Mouse (Mus musculus) lung, embryonic 14.5 days (tissue): Measurements from ENCODE around the gene Ppfia1. TPM values are rescaled to one million over a fixed set of nuclear protein-coding genes. Genes with fewer than 3 reads are reported as not detected.

Experiments
- ATAC-seq: fragments of 200-750 bp; cut with Nextera tagmentation; 2 replicates; pipeline ENCODE4 v1.8.0; 2017; ENCODE audit warnings: mild to moderate bottlenecking, moderate TSS enrichment, moderate library complexity; ENCODE audit not compliant: insufficient read depth
- DNase-seq: peaks from one replicate; pipeline ENCODE4 v3.0.0-alpha.2; 2015
- H3K27ac ChIP-seq: fragments of 300-500 bp; sonication (generic); 2 replicates; pipeline ENCODE4 v1.5.1; 2014; ENCODE audit warnings: low read depth, mild to moderate bottlenecking, moderate library complexity
- H3K27me3 ChIP-seq: fragments of 300-500 bp; sonication (generic); 2 replicates; pipeline ENCODE4 v1.6.1; 2014; ENCODE audit warnings: low read length, control low read depth; ENCODE audit not compliant: insufficient read depth
- H3K36me3 ChIP-seq: fragments of 300-500 bp; sonication (generic); 2 replicates; pipeline ENCODE4 v1.6.1; 2014; ENCODE audit warnings: control low read depth; ENCODE audit not compliant: insufficient read depth
- H3K4me1 ChIP-seq: fragments of 300-500 bp; sonication (generic); 2 replicates; pipeline ENCODE4 v1.6.1; 2014; ENCODE audit warnings: antibody characterized with exemption, control low read depth; ENCODE audit not compliant: insufficient read depth
- H3K4me2 ChIP-seq: fragments of 300-500 bp; sonication (generic); 2 replicates; pipeline ENCODE4 v1.6.1; 2014; ENCODE audit warnings: mild to moderate bottlenecking
- H3K4me3 ChIP-seq: fragments of 300-500 bp; sonication (generic); 2 replicates; pipeline ENCODE4 v1.5.1; 2014; ENCODE audit warnings: low read depth, low read length
- H3K9ac ChIP-seq: fragments of 300-500 bp; sonication (generic); 2 replicates; pipeline ENCODE4 v1.6.1; 2014
- H3K9me3 ChIP-seq: fragments of 300-500 bp; sonication (generic); 2 replicates; pipeline ENCODE4 v1.6.1; 2016; ENCODE audit warnings: low read depth, low read length, control low read depth
- CTCF ChIP-seq: IDR thresholded peaks from 2 replicates; pipeline ENCODE4 v1.5.1; 2016; ENCODE audit warnings: antibody characterized with exemption, low read depth
- WGBS: fragments of 180-500 bp; shearing (Covaris S2); extraction: QIAGEN DNeasy Blood & Tissue Kit; methylation state at CpG from one replicate; pipeline ENCODE4 v1.1.7; 2014; 5-methylcytosine and 5-hydroxymethylcytosine counted together
- polyA plus RNA-seq: library from polyadenylated mRNA; unstranded; fragments of >200 nt; fragmentation: Nextera tagmentation; extraction: Ambion mirVana; gene quantifications from 2 replicates; pipeline ENCODE4 v1.2.1, GENCODE M21; 2014

The Ppfia1 gene
- polyA plus RNA-seq, 1 experiment from 2014 or later = 47.6 TPM

GRCm38 (mm10) chr7:144489067-144489774, 64.3 kb downstream of the Ppfia1 start:
- WGBS = 81% methylated on average over 6 of the region's 6 CpGs
- no peak for TF ChIP-seq CTCF
- Histone ChIP-seq H3K27me3 (no peaks in the 10 kb centered on the region), H3K4me2 (no peak overlapping the region), H3K9ac (no peak overlapping the region), H3K4me1 (no peaks in the 10 kb centered on the region), H3K4me3 (no peak overlapping the region), H3K9me3 (no peaks in the 10 kb centered on the region), H3K36me3 (peaks cover 74% of the 10 kb centered on the region), H3K27ac (0 out of 2 replicates have a peak overlapping the region, but pooled peaks have one; percentile 16)
- peak; percentile 23 for DNase-seq
- peak; percentile 56; the same call in 1 of the 2 replicates for ATAC-seq

GRCm38 (mm10) chr7:144480314-144480713, 73.2 kb downstream of the Ppfia1 start:
- Histone ChIP-seq H3K27me3 (no peaks in the 10 kb centered on the region), H3K36me3 (peaks cover 82% of the 10 kb centered on the region)
- no peak for TF ChIP-seq CTCF

GRCm38 (mm10) chr7:144479569-144479968, 74.0 kb downstream of the Ppfia1 start:
- ATAC-seq (no peak), DNase-seq (no peak)
- Histone ChIP-seq H3K27ac (no peak overlapping the region), H3K4me3 (no peak overlapping the region), H3K9me3 (no peaks in the 10 kb centered on the region), H3K4me2 (no peak overlapping the region), H3K9ac (no peak overlapping the region), H3K27me3 (no peaks in the 10 kb centered on the region), H3K4me1 (no peaks in the 10 kb centered on the region), H3K36me3 (peaks cover 75% of the 10 kb centered on the region)
- no peak for TF ChIP-seq CTCF
- 88% methylated on average over 1 of the region's 1 CpGs for WGBS

More at GRCm38 (mm10) chr7:144480314-144480713, 73.2 kb downstream of the Ppfia1 start:
- Histone ChIP-seq H3K9ac (no peak overlapping the region), H3K9me3 (no peaks in the 10 kb centered on the region), H3K4me2 (no peak overlapping the region), H3K4me1 (no peaks in the 10 kb centered on the region), H3K27ac (no peak overlapping the region), H3K4me3 (no peak overlapping the region)
- ATAC-seq (no peak), DNase-seq (no peak)

- WGBS = 82% methylated on average over 3 of the region's 3 CpGs
- H3K36me3 ChIP-seq = peaks cover 38% of the 10 kb centered on the region
- no peaks in the 10 kb centered on the region for H3K4me1 ChIP-seq
- no peak overlapping the region for H3K27ac ChIP-seq
- H3K4me2 ChIP-seq = no peak overlapping the region
- no peak overlapping the region for H3K9ac ChIP-seq
- ATAC-seq = no peak
- DNase-seq = no peak
- no peaks in the 10 kb centered on the region for H3K9me3 ChIP-seq
- no peaks in the 10 kb centered on the region for H3K27me3 ChIP-seq
- no peak for TF ChIP-seq CTCF
- H3K4me3 ChIP-seq = no peak overlapping the region
Measured at GRCm38 (mm10) chr7:144475741-144476140, 77.8 kb downstream of the Ppfia1 start.

- Histone ChIP-seq H3K36me3 (peaks cover 18% of the 10 kb centered on the region), H3K4me3 (no peak overlapping the region), H3K27ac (no peak overlapping the region), H3K9ac (no peak overlapping the region), H3K27me3 (no peaks in the 10 kb centered on the region), H3K4me1 (no peaks in the 10 kb centered on the region), H3K4me2 (no peak overlapping the region), H3K9me3 (no peaks in the 10 kb centered on the region)
- DNase-seq (no peak), ATAC-seq (no peak)
- TF ChIP-seq CTCF = no peak
- 52% methylated on average over 4 of the region's 4 CpGs for WGBS
Measured at GRCm38 (mm10) chr7:144473486-144473885, 80.0 kb downstream of the Ppfia1 start.

GRCm38 (mm10) chr7:144471103-144471502, 82.4 kb downstream of the Ppfia1 start:
- peak; percentile 2 for DNase-seq
- TF ChIP-seq CTCF = no peak
- peak overlapping the region; percentile 79 for H3K4me2 ChIP-seq
- no peaks in the 10 kb centered on the region for H3K4me1 ChIP-seq
- H3K36me3 ChIP-seq = peaks cover 19% of the 10 kb centered on the region
- H3K9me3 ChIP-seq = no peaks in the 10 kb centered on the region
- 74% methylated on average over 2 of the region's 2 CpGs for WGBS
- no peaks in the 10 kb centered on the region for H3K27me3 ChIP-seq
- H3K9ac ChIP-seq = peak overlapping the region; percentile 96
- peak overlapping the region; percentile 88; the same call in 1 of the 2 replicates for H3K27ac ChIP-seq
- no peak for ATAC-seq
- peak overlapping the region; percentile 90 for H3K4me3 ChIP-seq

GRCm38 (mm10) chr7:144470545-144471059, 82.9 kb downstream of the Ppfia1 start, which contains the start of gene Cttn:
Gene Cttn (minus strand): TSS chr7:144471009.
- peaks cover 19% of the 10 kb centered on the region for H3K36me3 ChIP-seq
- H3K4me1 ChIP-seq = no peaks in the 10 kb centered on the region
- ATAC-seq = peak; percentile 96
- peak within 1 kb of the TSS; percentile 90 for H3K4me3 ChIP-seq
- H3K27me3 ChIP-seq = no peaks in the 10 kb centered on the region
- no peaks in the 10 kb centered on the region for H3K9me3 ChIP-seq
- TF ChIP-seq CTCF = no peak
- peak; percentile 96 for DNase-seq
- 1% methylated on average over 30 of the region's 30 CpGs for WGBS
- H3K27ac ChIP-seq = peak within 1 kb of the TSS; percentile 88
- peak within 1 kb of the TSS; percentile 79 for H3K4me2 ChIP-seq
- peak within 1 kb of the TSS; percentile 96 for H3K9ac ChIP-seq
